Mouse (Mus musculus): Measurements from ENCODE around the gene Hip1r.
"Not testable (repeated sequence)": the region's sequence is repeated elsewhere in the genome, so short reads cannot be mapped to it uniquely, and the experiment has no call there.

GRCm38 (mm10) chr5:124052641-124053040 lies 79.2 kb downstream of the Hip1r start:
- not testable (repeated sequence) for TF ChIP-seq CTCF (IDR thresholded peaks at IDR 0.05; ENCODE audit: low read depth, low read length); GATA1 (IDR thresholded peaks at IDR 0.05; ENCODE audit: borderline replicate concordance, low read length); TAL1 (conservative IDR thresholded peaks at IDR 0.05; ENCODE audit: low read depth, low read length)
